Mouse (Mus musculus) hindbrain, embryonic 16.5 days (tissue): Measurements from ENCODE around the gene Serpinb8. TPM values are rescaled to one million over a fixed set of nuclear protein-coding genes. Genes with fewer than 3 reads are reported as not detected.
A peak's percentile ranks its signal among the peaks of the same experiment; 100 is the strongest.

Experiments used
- ATAC-seq: fragments of 200-750 bp; cut with Nextera tagmentation; 2 replicates; pipeline ENCODE4 v1.8.0; 2017; ENCODE audit warnings: moderate TSS enrichment, moderate library complexity
- H3K27ac ChIP-seq: fragments of 300-500 bp; sonication (generic); 2 replicates; pipeline ENCODE4 v1.5.1; 2014; ENCODE audit warnings: low read depth, mild to moderate bottlenecking, control low read depth, low read length, moderate library complexity
- H3K27me3 ChIP-seq: fragments of 300-500 bp; sonication (generic); replicated peaks from 2 replicates; pipeline ENCODE4 v1.6.1; 2014; ENCODE audit warnings: low read length; ENCODE audit not compliant: control insufficient read depth, insufficient read depth
- H3K36me3 ChIP-seq: fragments of 300-500 bp; sonication (generic); 2 replicates; pipeline ENCODE4 v1.6.1; 2014; ENCODE audit warnings: mild to moderate bottlenecking, low read length, moderate library complexity, mixed read lengths; ENCODE audit not compliant: control insufficient read depth, insufficient read depth
- H3K4me1 ChIP-seq: fragments of 300-500 bp; sonication (generic); 2 replicates; pipeline ENCODE4 v1.6.1; 2014; ENCODE audit warnings: low read depth, low read length; ENCODE audit not compliant: control insufficient read depth, insufficient read depth
- H3K4me2 ChIP-seq: fragments of 300-500 bp; sonication (generic); 2 replicates; pipeline ENCODE4 v1.6.1; 2014; ENCODE audit warnings: mild to moderate bottlenecking, low read length, control low read depth, moderate library complexity
- H3K4me3 ChIP-seq: fragments of 300-500 bp; sonication (generic); 2 replicates; pipeline ENCODE4 v1.5.1; 2014; ENCODE audit warnings: mild to moderate bottlenecking, low read length, control low read depth, moderate library complexity
- H3K9ac ChIP-seq: fragments of 300-500 bp; sonication (generic); 2 replicates; pipeline ENCODE4 v1.6.1; 2014; ENCODE audit warnings: low read depth, mild to moderate bottlenecking, control low read depth, low read length, moderate library complexity
- H3K9me3 ChIP-seq: fragments of 300-500 bp; sonication (generic); 2 replicates; pipeline ENCODE4 v1.6.1; 2014; ENCODE audit warnings: mild to moderate bottlenecking, low read length, moderate library complexity; ENCODE audit not compliant: control insufficient read depth
- WGBS: fragments of 180-500 bp; shearing (Covaris S2); extraction: QIAGEN DNeasy Blood & Tissue Kit; methylation state at CpG from one replicate; pipeline ENCODE4 v1.1.7; 2014; 5-methylcytosine and 5-hydroxymethylcytosine counted together
- polyA plus RNA-seq: library from polyadenylated mRNA; unstranded; fragments of >200 nt; fragmentation: Nextera tagmentation; extraction: Ambion mirVana; gene quantifications from 2 replicates; pipeline ENCODE4 v1.2.1, GENCODE M21; 2015

Gene Serpinb8
- polyA plus RNA-seq = 0.55 and 0.80 TPM in 2 replicates

DNA sequence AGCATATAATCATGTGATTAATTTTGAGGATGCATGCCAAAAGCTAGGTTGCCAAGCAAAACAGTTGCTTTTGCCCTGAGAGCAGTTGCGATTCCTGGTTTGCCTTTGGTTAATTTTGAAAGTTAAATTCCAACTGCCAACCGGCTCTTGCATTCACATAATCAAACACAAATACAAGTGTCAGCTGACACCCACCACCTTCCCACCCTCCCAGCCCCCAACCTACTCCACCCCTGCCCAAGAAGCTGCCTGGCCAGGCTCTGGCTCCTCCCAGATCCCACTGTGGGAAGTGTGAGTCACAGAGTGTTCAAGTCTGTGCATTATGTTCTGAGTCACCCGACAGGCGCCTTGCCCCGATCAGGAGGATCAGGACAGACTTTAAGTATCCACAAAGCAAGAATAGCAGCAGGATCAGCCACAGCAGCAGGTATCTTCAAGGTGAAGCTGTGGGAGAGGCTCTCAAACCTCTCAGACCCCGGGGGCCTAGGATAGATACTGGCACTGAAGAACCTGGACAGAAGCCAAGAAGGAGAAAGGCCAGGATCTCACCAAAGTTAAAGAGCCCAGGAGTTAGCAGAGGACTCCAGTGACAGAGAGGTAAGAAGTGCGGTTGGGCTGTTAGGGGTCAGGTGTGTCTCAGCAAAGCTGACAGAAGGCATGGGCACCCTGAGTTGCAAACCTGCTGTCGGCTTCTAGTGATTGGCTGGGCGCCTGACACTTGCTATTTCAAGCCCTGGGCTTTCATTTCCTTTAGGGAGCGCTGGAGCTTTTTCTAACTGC lies at the start of gene Serpinb8:
Gene Serpinb8, plus strand, starts transcription at position 316 of the 780 bp plus-strand sequence.
- no peak within 1 kb of the TSS for H3K27ac ChIP-seq
- WGBS = 49% methylated on average over 10 of the region's 10 CpGs

DNA sequence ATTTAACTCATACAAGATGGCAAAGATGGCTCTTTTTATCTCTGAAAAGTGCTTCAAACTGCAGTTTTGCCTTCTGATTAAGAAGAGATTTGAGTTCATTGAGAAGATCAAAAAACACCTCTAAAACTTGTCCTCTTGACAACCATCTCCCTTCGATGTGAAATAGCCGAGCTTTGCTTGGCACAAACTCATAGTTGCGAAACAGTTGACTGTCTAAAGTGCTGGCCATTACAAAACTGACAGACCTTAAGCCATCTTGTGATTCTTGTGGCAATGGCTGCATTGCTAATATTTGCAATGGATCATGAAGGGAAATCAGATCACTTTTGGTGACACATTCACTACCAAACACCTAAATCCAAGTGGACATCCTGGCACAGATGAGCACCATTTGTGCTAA lies 30.3 kb upstream of the Serpinb8 start:
- WGBS = 90% methylated on average over 3 of the region's 3 CpGs
- H3K36me3 ChIP-seq = no peaks in the 10 kb centered on the region
- no peaks in the 10 kb centered on the region for H3K9me3 ChIP-seq
- H3K4me2 ChIP-seq = no peak overlapping the region
- ATAC-seq = no peak
- H3K9ac ChIP-seq = no peak overlapping the region
- H3K27me3 ChIP-seq = no peaks in the 10 kb centered on the region
- H3K27ac ChIP-seq = no peak overlapping the region
- H3K4me3 ChIP-seq = no peak overlapping the region
- H3K4me1 ChIP-seq = no peaks in the 10 kb centered on the region

More for the DNA sequence above, at the start of gene Serpinb8:
- Histone ChIP-seq H3K9ac (no peak within 1 kb of the TSS), H3K4me2 (peak within 1 kb of the TSS; percentile 17), H3K4me3 (no peak within 1 kb of the TSS), H3K36me3 (no peaks in the 10 kb centered on the region), H3K9me3 (no peaks in the 10 kb centered on the region), H3K4me1 (no peaks in the 10 kb centered on the region), H3K27me3 (no peaks in the 10 kb centered on the region)
- peak; percentile 84 for ATAC-seq

DNA sequence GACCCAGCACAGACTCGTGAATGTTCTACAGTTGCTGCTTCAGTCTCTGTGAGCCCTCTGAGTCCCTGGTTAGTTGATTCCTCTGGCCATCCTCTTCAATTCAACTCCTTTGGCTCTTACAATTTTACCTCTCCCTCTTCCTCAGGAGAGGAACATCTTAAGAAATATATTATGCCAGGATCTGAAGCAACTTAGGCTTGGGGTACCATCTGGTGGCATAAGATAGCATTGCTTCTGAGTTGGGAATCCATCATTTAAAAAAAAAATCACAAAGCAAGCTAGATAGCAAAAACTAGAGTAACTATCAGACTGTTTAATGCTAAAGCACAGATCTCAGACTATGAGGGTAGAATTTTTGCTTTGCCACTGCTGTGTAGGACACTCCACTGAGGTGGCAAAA lies 27.7 kb upstream of the Serpinb8 start:
- ATAC-seq = no peak
- Histone ChIP-seq H3K4me2 (no peak overlapping the region), H3K27ac (no peak overlapping the region), H3K9me3 (no peaks in the 10 kb centered on the region), H3K4me3 (no peak overlapping the region), H3K9ac (no peak overlapping the region), H3K36me3 (no peaks in the 10 kb centered on the region), H3K4me1 (no peaks in the 10 kb centered on the region), H3K27me3 (no peaks in the 10 kb centered on the region)
- 80% methylated on average over 1 of the region's 1 CpGs for WGBS

DNA sequence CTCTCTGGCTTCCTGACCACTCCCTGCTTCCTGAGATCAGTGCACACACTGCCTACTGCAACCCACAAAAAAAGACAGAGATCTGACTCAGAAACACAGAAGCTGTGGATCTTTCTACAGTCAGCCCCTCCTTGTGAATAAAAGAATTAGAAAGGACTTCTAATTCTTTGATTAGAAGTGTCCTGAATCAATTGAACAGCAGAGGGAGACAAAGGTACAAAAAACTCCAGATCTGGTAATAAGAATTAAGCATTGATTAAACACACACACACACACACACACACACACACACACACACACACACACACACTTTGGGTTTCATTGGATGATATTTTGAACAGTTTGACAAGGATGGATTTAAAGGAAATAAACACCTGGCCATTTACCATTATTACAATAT lies 24.2 kb upstream of the Serpinb8 start:
- no peak for ATAC-seq
- no peaks in the 10 kb centered on the region for H3K27me3 ChIP-seq
- H3K9ac ChIP-seq = no peak overlapping the region

DNA sequence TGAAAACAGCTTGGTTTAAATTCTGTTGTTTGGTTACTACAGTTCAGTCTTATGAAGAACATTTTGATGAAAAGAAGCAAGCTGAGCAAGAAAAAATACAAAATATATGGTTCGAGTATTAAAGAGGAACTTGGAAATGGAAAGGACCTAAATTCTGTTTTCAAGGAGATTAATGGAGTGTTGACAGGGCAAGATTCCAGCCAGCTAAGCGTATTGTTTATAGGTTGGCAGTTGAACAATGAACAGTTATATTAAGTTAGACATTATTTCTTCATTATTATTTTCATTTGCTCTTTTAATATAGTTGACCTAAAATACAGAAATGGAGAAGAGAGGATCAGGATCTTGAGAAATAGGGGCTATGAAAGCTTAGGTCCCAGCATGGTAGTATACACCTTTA lies 13.7 kb upstream of the Serpinb8 start:
- no peaks in the 10 kb centered on the region for H3K36me3 ChIP-seq

More for the DNA sequence above, 24.2 kb upstream of the Serpinb8 start:
- H3K4me2 ChIP-seq = no peak overlapping the region
- H3K36me3 ChIP-seq = no peaks in the 10 kb centered on the region
- no peaks in the 10 kb centered on the region for H3K4me1 ChIP-seq
- no peaks in the 10 kb centered on the region for H3K9me3 ChIP-seq
- H3K4me3 ChIP-seq = no peak overlapping the region
- H3K27ac ChIP-seq = no peak overlapping the region

DNA sequence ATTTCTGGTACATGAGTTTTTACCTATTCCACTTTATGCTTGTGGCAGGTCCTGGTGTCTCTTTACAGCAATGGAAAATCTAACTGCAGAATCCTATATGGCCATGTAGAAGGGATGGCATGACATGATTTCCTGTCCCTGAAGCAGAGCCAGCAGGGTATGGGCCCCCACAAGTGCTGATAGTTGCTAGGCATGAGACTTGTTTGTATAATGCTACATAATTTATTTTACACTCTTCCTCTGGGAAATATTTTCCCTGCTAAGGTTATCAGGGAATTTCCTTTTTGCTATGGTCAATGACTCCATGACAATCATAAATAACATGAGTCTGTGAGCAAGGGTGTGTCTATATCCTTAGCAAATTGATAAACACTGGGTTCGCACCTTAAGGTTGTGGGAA lies 12.3 kb upstream of the Serpinb8 start:
- H3K4me2 ChIP-seq = no peak overlapping the region
- 92% methylated on average over 1 of the region's 1 CpGs for WGBS
- no peaks in the 10 kb centered on the region for H3K9me3 ChIP-seq
- no peaks in the 10 kb centered on the region for H3K4me1 ChIP-seq
- no peak for ATAC-seq
- H3K27me3 ChIP-seq = no peaks in the 10 kb centered on the region
- no peaks in the 10 kb centered on the region for H3K36me3 ChIP-seq
- H3K9ac ChIP-seq = no peak overlapping the region
- no peak overlapping the region for H3K4me3 ChIP-seq
- no peak overlapping the region for H3K27ac ChIP-seq

More for the DNA sequence above, 13.7 kb upstream of the Serpinb8 start:
- H3K4me3 ChIP-seq = no peak overlapping the region
- no peak overlapping the region for H3K9ac ChIP-seq
- H3K4me1 ChIP-seq = no peaks in the 10 kb centered on the region
- H3K4me2 ChIP-seq = no peak overlapping the region
- no peaks in the 10 kb centered on the region for H3K27me3 ChIP-seq
- WGBS = 83% methylated on average over 2 of the region's 2 CpGs
- no peaks in the 10 kb centered on the region for H3K9me3 ChIP-seq
- ATAC-seq = no peak
- H3K27ac ChIP-seq = no peak overlapping the region

DNA sequence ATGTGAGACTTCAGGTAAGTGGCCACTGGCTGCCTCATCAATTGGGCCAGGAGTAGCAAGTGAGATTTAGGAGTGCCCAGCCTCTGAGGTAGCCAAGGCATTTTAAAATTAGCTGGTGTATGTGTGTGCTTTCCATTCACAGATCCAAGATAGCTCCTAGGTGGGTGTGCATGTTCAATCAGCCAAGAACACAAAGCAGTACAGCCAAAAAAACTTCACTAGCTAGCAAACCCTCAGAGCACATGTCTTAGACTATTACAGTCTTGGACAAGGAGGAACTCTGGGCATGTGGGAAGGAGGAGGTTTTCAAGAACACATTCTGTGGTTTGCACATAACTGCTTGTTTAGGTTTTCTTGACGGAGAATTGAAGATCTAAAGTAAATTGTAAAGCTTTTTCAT lies 8.6 kb upstream of the Serpinb8 start:
- Histone ChIP-seq H3K4me3 (no peak overlapping the region), H3K27me3 (no peaks in the 10 kb centered on the region), H3K36me3 (no peaks in the 10 kb centered on the region), H3K4me2 (no peak overlapping the region), H3K9ac (no peak overlapping the region), H3K27ac (no peak overlapping the region), H3K9me3 (no peaks in the 10 kb centered on the region), H3K4me1 (no peaks in the 10 kb centered on the region)
- ATAC-seq = no peak
- WGBS = 100% methylated on average over 1 of the region's 1 CpGs

DNA sequence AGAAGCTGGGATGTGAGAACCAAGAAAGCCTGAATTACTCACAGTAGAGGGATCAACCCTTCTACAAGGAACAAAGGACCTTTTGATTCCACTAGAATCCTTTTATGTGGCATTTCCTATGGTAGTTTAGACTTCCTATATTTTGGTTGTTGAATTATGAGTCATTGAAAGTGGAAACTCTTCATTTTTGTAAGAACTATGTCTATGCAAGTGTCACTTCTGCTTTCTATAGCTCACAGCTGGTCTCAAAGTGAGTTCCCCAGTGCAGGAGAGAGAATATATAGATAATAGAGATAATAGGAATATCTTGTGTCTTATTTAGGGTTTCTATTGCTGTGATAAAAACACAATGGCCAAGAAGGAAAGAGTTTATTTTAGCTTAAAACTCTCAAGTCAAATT lies 6.9 kb upstream of the Serpinb8 start:
- Histone ChIP-seq H3K4me2 (no peak overlapping the region), H3K9me3 (no peaks in the 10 kb centered on the region), H3K4me1 (no peaks in the 10 kb centered on the region), H3K9ac (no peak overlapping the region), H3K4me3 (no peak overlapping the region), H3K36me3 (no peaks in the 10 kb centered on the region), H3K27ac (no peak overlapping the region), H3K27me3 (no peaks in the 10 kb centered on the region)
- no peak for ATAC-seq

DNA sequence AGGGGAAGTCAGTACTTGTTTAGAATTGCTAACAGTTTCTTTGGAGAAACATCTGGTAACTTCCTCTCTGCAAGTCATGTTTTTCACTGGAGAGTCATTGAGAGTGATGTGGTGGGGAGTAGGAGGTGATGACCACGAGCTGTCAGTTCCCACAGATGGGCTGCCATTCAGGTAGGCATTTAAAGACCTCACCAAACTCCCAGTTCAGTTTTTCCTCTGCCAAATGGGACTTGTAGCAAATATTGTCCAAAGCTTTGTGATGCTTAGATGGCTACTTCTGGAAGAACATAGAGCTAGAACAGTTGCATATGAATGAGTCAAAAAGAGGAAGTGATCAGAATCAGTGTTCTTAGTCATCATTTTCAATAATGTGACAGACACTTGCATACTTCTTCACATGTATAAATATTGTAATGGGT lies 5.8 kb upstream of the Serpinb8 start:
- no peak overlapping the region for H3K4me2 ChIP-seq
- WGBS = 46% methylated on average over 1 of the region's 1 CpGs
- H3K27ac ChIP-seq = no peak overlapping the region
- H3K9ac ChIP-seq = no peak overlapping the region
- H3K9me3 ChIP-seq = no peaks in the 10 kb centered on the region
- H3K27me3 ChIP-seq = no peaks in the 10 kb centered on the region
- no peak overlapping the region for H3K4me3 ChIP-seq
- no peaks in the 10 kb centered on the region for H3K4me1 ChIP-seq
- no peaks in the 10 kb centered on the region for H3K36me3 ChIP-seq
- ATAC-seq = no peak
